Mouse (Mus musculus) heart, postnatal 0 days (tissue): ENCODE measurements around the gene Dnajc13. TPM values are rescaled to one million over a fixed set of nuclear protein-coding genes. Genes with fewer than 3 reads are reported as not detected.
A peak's percentile ranks its signal among the peaks of the same experiment; 100 is the strongest.

Experiments used
- ATAC-seq: fragments of 200-750 bp; cut with Nextera tagmentation; 2 replicates; pipeline ENCODE4 v1.8.0; 2017; ENCODE audit warnings: low read depth, moderate number of reproducible peaks, moderate library complexity; ENCODE audit not compliant: insufficient read depth
- DNase-seq: peaks from one replicate; pipeline ENCODE4 v3.0.0-alpha.2; 2016; ENCODE audit warnings: low spot score
- H3K27ac ChIP-seq: fragments of 300-500 bp; sonication (generic); 2 replicates; pipeline ENCODE4 v1.5.1; 2014; ENCODE audit warnings: low read depth, mild to moderate bottlenecking
- H3K27me3 ChIP-seq: fragments of 300-500 bp; sonication (generic); 2 replicates; pipeline ENCODE4 v1.6.1; 2014; ENCODE audit warnings: low read length, mixed read lengths; ENCODE audit not compliant: control insufficient read depth, insufficient read depth
- H3K36me3 ChIP-seq: fragments of 300-500 bp; sonication (generic); replicated peaks from 2 replicates; pipeline ENCODE4 v1.6.1; 2014; ENCODE audit warnings: low read length, mixed read lengths; ENCODE audit not compliant: control insufficient read depth, insufficient read depth
- H3K4me1 ChIP-seq: fragments of 300-500 bp; sonication (generic); 2 replicates; pipeline ENCODE4 v1.6.1; 2014; ENCODE audit warnings: antibody characterized with exemption; ENCODE audit not compliant: control insufficient read depth, insufficient read depth
- H3K4me2 ChIP-seq: fragments of 300-500 bp; sonication (generic); 2 replicates; pipeline ENCODE4 v1.6.1; 2014; ENCODE audit warnings: low read depth, mild to moderate bottlenecking, low read length, moderate library complexity
- H3K4me3 ChIP-seq: fragments of 300-500 bp; sonication (generic); 2 replicates; pipeline ENCODE4 v1.5.1; 2014; ENCODE audit warnings: low read depth, low read length
- H3K9ac ChIP-seq: fragments of 300-500 bp; sonication (generic); replicated peaks from 2 replicates; pipeline ENCODE4 v1.6.1; 2014; ENCODE audit warnings: low read depth, low read length, mixed read lengths
- H3K9me3 ChIP-seq: fragments of 300-500 bp; sonication (generic); replicated peaks from 2 replicates; pipeline ENCODE4 v1.6.1; 2016; ENCODE audit warnings: low read length; ENCODE audit not compliant: control insufficient read depth
- CTCF ChIP-seq: IDR thresholded peaks from 2 replicates; pipeline ENCODE4 v1.5.1; 2016; ENCODE audit warnings: antibody characterized with exemption, control low read depth, low read depth
- EP300 ChIP-seq: IDR thresholded peaks from 2 replicates; pipeline ENCODE4 v1.6.1; 2016; ENCODE audit warnings: antibody characterized with exemption, low read depth
- WGBS: fragments of 180-500 bp; shearing (Covaris S2); extraction: QIAGEN DNeasy Blood & Tissue Kit; methylation state at CpG from one replicate; pipeline ENCODE4 v1.1.7; 2014; 5-methylcytosine and 5-hydroxymethylcytosine counted together
- polyA plus RNA-seq: library from polyadenylated mRNA; unstranded; fragments of >200 nt; fragmentation: Nextera tagmentation; extraction: Ambion mirVana; gene quantifications from 2 replicates; pipeline ENCODE4 v1.2.1, GENCODE M21; 2015
- total RNA-seq: library from RNA; depleted of rRNA; stranded (reverse); fragments of >200 nt; gene quantifications from 2 replicates; pipeline ENCODE4 v1.2.3, GENCODE M21; 2014; ENCODE audit warnings: low replicate concordance

Dnajc13 gene
- total and polyA plus RNA-seq, 2 experiments from 2014 or later = 7.5 to 40.2 TPM

- no peak for TF ChIP-seq EP300
- TF ChIP-seq CTCF = no peak
- ATAC-seq (peak; percentile 77), DNase-seq (peak; percentile 49)
- no peak overlapping the region for H3K4me3 ChIP-seq
- H3K27ac ChIP-seq = peak overlapping the region; percentile 85
- H3K9ac ChIP-seq = no peak overlapping the region
- H3K36me3 ChIP-seq = peaks cover 66% of the 10 kb centered on the region
- peak overlapping the region; percentile 22; the same call in 1 of the 2 replicates for H3K4me2 ChIP-seq
- peaks cover 4% of the 10 kb centered on the region; the same call in 1 of the 2 replicates for H3K4me1 ChIP-seq
- no peaks in the 10 kb centered on the region for H3K27me3 ChIP-seq
- no peaks in the 10 kb centered on the region for H3K9me3 ChIP-seq
- WGBS = 34% methylated on average over 2 of the region's 2 CpGs
Measured at GRCm38 (mm10) chr9:104193900-104194299, 68.8 kb downstream of the Dnajc13 start.

- no peak overlapping the region for H3K4me3 ChIP-seq
- peaks cover 4% of the 10 kb centered on the region; the same call in 1 of the 2 replicates for H3K4me1 ChIP-seq
- peak; percentile 57 for DNase-seq
- no peak for TF ChIP-seq CTCF
- no peak for TF ChIP-seq EP300
- peak overlapping the region; percentile 85 for H3K27ac ChIP-seq
- WGBS = 19% methylated on average over 1 of the region's 1 CpGs
- no peak overlapping the region for H3K9ac ChIP-seq
- no peaks in the 10 kb centered on the region for H3K9me3 ChIP-seq
- peak overlapping the region; percentile 22; the same call in 1 of the 2 replicates for H3K4me2 ChIP-seq
- peak; percentile 74 for ATAC-seq
- H3K36me3 ChIP-seq = peaks cover 68% of the 10 kb centered on the region
- H3K27me3 ChIP-seq = no peaks in the 10 kb centered on the region
Measured at GRCm38 (mm10) chr9:104193327-104193726, 69.4 kb downstream of the Dnajc13 start.

GRCm38 (mm10) chr9:104192513-104192912, 70.2 kb downstream of the Dnajc13 start:
- H3K27me3 ChIP-seq = no peaks in the 10 kb centered on the region
- TF ChIP-seq EP300 (no peak), CTCF (no peak)
- H3K4me3 ChIP-seq = no peak overlapping the region
- H3K9ac ChIP-seq = no peak overlapping the region
- 81% methylated on average over 6 of the region's 6 CpGs for WGBS
- ATAC-seq (no peak), DNase-seq (no peak)
- no peaks in the 10 kb centered on the region for H3K9me3 ChIP-seq
- H3K27ac ChIP-seq = peak overlapping the region; percentile 85
- no peak overlapping the region for H3K4me2 ChIP-seq
- H3K36me3 ChIP-seq = peaks cover 66% of the 10 kb centered on the region
- H3K4me1 ChIP-seq = peaks cover 4% of the 10 kb centered on the region; the same call in 1 of the 2 replicates

- H3K9me3 ChIP-seq = no peaks in the 10 kb centered on the region
- DNase-seq (no peak), ATAC-seq (no peak)
- H3K4me3 ChIP-seq = no peak overlapping the region
- H3K36me3 ChIP-seq = peaks cover 63% of the 10 kb centered on the region
- TF ChIP-seq CTCF (no peak), EP300 (no peak)
- 96% methylated on average over 5 of the region's 5 CpGs for WGBS
- no peak overlapping the region for H3K4me2 ChIP-seq
- H3K4me1 ChIP-seq = peaks cover 4% of the 10 kb centered on the region; the same call in 1 of the 2 replicates
- no peak overlapping the region for H3K9ac ChIP-seq
- no peaks in the 10 kb centered on the region for H3K27me3 ChIP-seq
- H3K27ac ChIP-seq = no peak overlapping the region
Measured at GRCm38 (mm10) chr9:104189657-104190056, 73.1 kb downstream of the Dnajc13 start.

GRCm38 (mm10) chr9:104188704-104189103, 74.0 kb downstream of the Dnajc13 start:
- ATAC-seq = no peak
- Histone ChIP-seq H3K9ac (no peak overlapping the region), H3K4me1 (peaks cover 4% of the 10 kb centered on the region; the same call in 1 of the 2 replicates), H3K36me3 (peaks cover 69% of the 10 kb centered on the region), H3K4me3 (no peak overlapping the region), H3K4me2 (no peak overlapping the region), H3K27ac (no peak overlapping the region), H3K9me3 (no peaks in the 10 kb centered on the region), H3K27me3 (no peaks in the 10 kb centered on the region)
- WGBS = 69% methylated on average over 1 of the region's 1 CpGs
- peak; percentile 16 for DNase-seq
- no peak for TF ChIP-seq EP300
- no peak for TF ChIP-seq CTCF

GRCm38 (mm10) chr9:104187028-104187427, 75.7 kb downstream of the Dnajc13 start:
- no peaks in the 10 kb centered on the region for H3K9me3 ChIP-seq
- 77% methylated on average over 5 of the region's 5 CpGs for WGBS
- DNase-seq (no peak), ATAC-seq (no peak)
- H3K4me3 ChIP-seq = no peak overlapping the region
- peaks cover 75% of the 10 kb centered on the region for H3K36me3 ChIP-seq
- H3K9ac ChIP-seq = no peak overlapping the region
- H3K4me2 ChIP-seq = no peak overlapping the region
- TF ChIP-seq CTCF (no peak), EP300 (no peak)
- no peak overlapping the region for H3K27ac ChIP-seq
- H3K27me3 ChIP-seq = no peaks in the 10 kb centered on the region
- H3K4me1 ChIP-seq = no peaks in the 10 kb centered on the region
